Mouse (Mus musculus) forebrain, embryonic 12.5 days (tissue): Measurements from ENCODE around the gene Kri1. TPM values are rescaled to one million over a fixed set of nuclear protein-coding genes. Genes with fewer than 3 reads are reported as not detected.
"Not testable (repeated sequence)": the region's sequence is repeated elsewhere in the genome, so short reads cannot be mapped to it uniquely, and the experiment has no call there.

ENCODE experiments used
- ATAC-seq: fragments of 200-750 bp; cut with Nextera tagmentation; 2 replicates; pipeline ENCODE4 v1.8.0; 2017; ENCODE audit warnings: moderate TSS enrichment; ENCODE audit not compliant: low FRiP score
- H3K27ac ChIP-seq: fragments of 300-500 bp; sonication (generic); 2 replicates; pipeline ENCODE4 v1.5.1; 2016; ENCODE audit warnings: mild to moderate bottlenecking
- H3K27me3 ChIP-seq: fragments of 300-500 bp; sonication (generic); 2 replicates; pipeline ENCODE4 v1.6.1; 2016; ENCODE audit warnings: mild to moderate bottlenecking
- H3K36me3 ChIP-seq: fragments of 300-500 bp; sonication (generic); replicated peaks from 2 replicates; pipeline ENCODE4 v1.6.1; 2016; ENCODE audit warnings: mild to moderate bottlenecking
- H3K4me1 ChIP-seq: fragments of 300-500 bp; sonication (generic); 2 replicates; pipeline ENCODE4 v1.6.1; 2016
- H3K4me2 ChIP-seq: fragments of 300-500 bp; sonication (generic); 2 replicates; pipeline ENCODE4 v1.6.1; 2016; ENCODE audit warnings: mild to moderate bottlenecking, moderate library complexity
- H3K4me3 ChIP-seq: fragments of 300-500 bp; sonication (generic); replicated peaks from 2 replicates; pipeline ENCODE4 v1.5.1; 2016; ENCODE audit warnings: mild to moderate bottlenecking
- H3K9ac ChIP-seq: fragments of 300-500 bp; sonication (generic); 2 replicates; pipeline ENCODE4 v1.6.1; 2016; ENCODE audit warnings: mild to moderate bottlenecking
- H3K9me3 ChIP-seq: fragments of 300-500 bp; sonication (generic); 2 replicates; pipeline ENCODE4 v1.6.1; 2016
- WGBS: fragments of 180-500 bp; shearing (Covaris S2); methylation state at CpG from one replicate; pipeline ENCODE4 v1.1.7; 2016; 5-methylcytosine and 5-hydroxymethylcytosine counted together
- polyA plus RNA-seq: library from polyadenylated mRNA; unstranded; fragments of >200 nt; fragmentation: Nextera tagmentation; extraction: Ambion mirVana; gene quantifications from 2 replicates; pipeline ENCODE4 v1.2.1, GENCODE M21; 2016

Gene Kri1
- polyA plus RNA-seq, 1 experiment from 2014 or later, result 19.5 TPM

- H3K27me3 ChIP-seq, result no peaks in the 10 kb centered on the region
- peak overlapping the region; percentile 60 for H3K4me3 ChIP-seq
- H3K36me3 ChIP-seq, result peaks cover 29% of the 10 kb centered on the region
- WGBS, result 74% methylated on average over 3 of the region's 3 CpGs
- no peak for ATAC-seq
- no peaks in the 10 kb centered on the region for H3K9me3 ChIP-seq
- H3K4me1 ChIP-seq, result peaks cover 36% of the 10 kb centered on the region
- no peak overlapping the region for H3K27ac ChIP-seq
- H3K4me2 ChIP-seq, result peak overlapping the region; percentile 81
- peak overlapping the region; percentile 74 for H3K9ac ChIP-seq
These were observed 1.0 kb downstream of the Kri1 start for GRCm38 (mm10) chr9:21286753-21287152.

DNA sequence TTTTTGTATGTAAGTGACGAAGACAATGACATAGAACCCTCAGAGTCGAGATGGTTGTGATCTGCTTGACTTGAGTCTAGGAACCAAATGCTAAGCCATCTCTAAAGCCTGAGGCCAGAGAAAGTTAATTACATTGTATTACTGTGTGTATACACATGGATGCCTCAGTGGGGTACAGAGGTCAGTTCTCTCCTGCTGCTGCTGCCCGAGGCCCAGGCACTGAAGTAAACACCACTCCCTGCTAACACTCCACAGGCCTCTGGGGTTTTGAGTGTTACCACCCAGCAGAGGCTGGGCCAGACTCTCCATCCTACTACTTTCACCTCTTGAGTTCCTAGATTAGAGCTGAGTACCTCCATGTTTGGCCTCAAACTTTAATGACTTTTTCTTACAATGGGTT lies 3.8 kb downstream of the Kri1 start:
- H3K9ac ChIP-seq, result no peak overlapping the region
- no peak overlapping the region for H3K4me3 ChIP-seq
- ATAC-seq, result no peak
- peaks cover 21% of the 10 kb centered on the region for H3K4me1 ChIP-seq
- H3K4me2 ChIP-seq, result no peak overlapping the region
- no peaks in the 10 kb centered on the region for H3K9me3 ChIP-seq
- no peak overlapping the region for H3K27ac ChIP-seq
- no peaks in the 10 kb centered on the region for H3K27me3 ChIP-seq
- 90% methylated on average over 3 of the region's 3 CpGs for WGBS
- H3K36me3 ChIP-seq, result peaks cover 56% of the 10 kb centered on the region

- Histone ChIP-seq H3K4me1 (peaks cover 17% of the 10 kb centered on the region), H3K9ac (no peak overlapping the region), H3K36me3 (peaks cover 58% of the 10 kb centered on the region), H3K27me3 (no peaks in the 10 kb centered on the region), H3K9me3 (no peaks in the 10 kb centered on the region), H3K4me2 (no peak overlapping the region), H3K4me3 (no peak overlapping the region), H3K27ac (no peak overlapping the region)
- no peak for ATAC-seq
- WGBS, result 94% methylated on average over 5 of the region's 5 CpGs
These were observed 4.2 kb downstream of the Kri1 start for GRCm38 (mm10) chr9:21283591-21283990.

DNA sequence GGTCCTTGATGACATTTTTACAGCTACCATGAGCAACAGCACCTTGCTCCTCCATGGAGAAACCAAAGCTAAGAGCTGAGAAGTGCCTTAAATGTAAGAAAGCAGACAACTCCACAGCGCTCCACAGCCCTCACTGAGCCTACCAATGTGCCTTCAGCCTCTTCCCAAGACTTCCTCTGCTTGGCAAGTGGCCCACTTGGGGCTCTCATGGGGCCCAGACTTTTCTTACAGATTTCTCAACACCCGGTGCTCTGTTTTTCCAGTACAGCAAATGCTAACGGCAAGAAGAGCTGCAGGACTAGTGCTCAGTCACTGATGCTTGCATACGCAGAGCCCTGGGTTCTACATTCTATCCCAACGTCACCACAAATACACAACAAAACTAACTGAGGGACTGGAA lies 10.0 kb downstream of the Kri1 start:
- H3K4me2 ChIP-seq, result no peak overlapping the region
- no peak overlapping the region for H3K9ac ChIP-seq
- WGBS, result 95% methylated on average over 5 of the region's 5 CpGs
- H3K4me1 ChIP-seq, result no peaks in the 10 kb centered on the region
- ATAC-seq, result no peak
- peaks cover 88% of the 10 kb centered on the region for H3K36me3 ChIP-seq
- no peak overlapping the region for H3K4me3 ChIP-seq
- no peak overlapping the region for H3K27ac ChIP-seq
- H3K27me3 ChIP-seq, result no peaks in the 10 kb centered on the region
- H3K9me3 ChIP-seq, result no peaks in the 10 kb centered on the region

- Histone ChIP-seq H3K27ac (no peak overlapping the region), H3K4me2 (no peak overlapping the region), H3K4me3 (no peak overlapping the region), H3K36me3 (peaks cover 94% of the 10 kb centered on the region), H3K4me1 (no peaks in the 10 kb centered on the region), H3K9me3 (no peaks in the 10 kb centered on the region), H3K27me3 (no peaks in the 10 kb centered on the region), H3K9ac (no peak overlapping the region)
- no peak for ATAC-seq
- 93% methylated on average over 8 of the region's 8 CpGs for WGBS
These were observed 11.5 kb downstream of the Kri1 start for GRCm38 (mm10) chr9:21276307-21276706.

DNA sequence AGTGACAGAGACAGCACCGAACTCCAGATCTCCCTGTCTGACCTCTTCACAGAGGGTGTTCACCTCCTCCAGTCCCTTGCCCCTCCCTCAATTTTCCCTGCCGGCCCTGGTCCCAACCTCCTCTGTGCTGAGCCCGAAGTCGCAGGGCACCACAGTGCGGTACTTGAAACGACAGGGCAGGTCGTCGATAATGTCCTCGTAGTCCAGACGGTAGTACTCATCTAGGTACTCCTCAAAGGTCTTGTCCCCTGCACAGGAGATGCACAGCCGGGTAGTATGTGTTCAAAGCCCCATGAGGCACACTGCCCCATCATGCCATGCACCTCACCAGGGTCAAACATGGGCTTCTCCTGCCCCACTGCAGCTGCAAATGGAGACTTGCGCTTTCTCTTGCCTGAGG lies 12.0 kb downstream of the Kri1 start:
- Histone ChIP-seq H3K27ac (no peak overlapping the region), H3K27me3 (no peaks in the 10 kb centered on the region), H3K36me3 (peaks cover 94% of the 10 kb centered on the region), H3K4me3 (no peak overlapping the region), H3K4me1 (no peaks in the 10 kb centered on the region), H3K9me3 (no peaks in the 10 kb centered on the region), H3K4me2 (no peak overlapping the region), H3K9ac (no peak overlapping the region)
- ATAC-seq, result no peak
- WGBS, result 89% methylated on average over 12 of the region's 12 CpGs

DNA sequence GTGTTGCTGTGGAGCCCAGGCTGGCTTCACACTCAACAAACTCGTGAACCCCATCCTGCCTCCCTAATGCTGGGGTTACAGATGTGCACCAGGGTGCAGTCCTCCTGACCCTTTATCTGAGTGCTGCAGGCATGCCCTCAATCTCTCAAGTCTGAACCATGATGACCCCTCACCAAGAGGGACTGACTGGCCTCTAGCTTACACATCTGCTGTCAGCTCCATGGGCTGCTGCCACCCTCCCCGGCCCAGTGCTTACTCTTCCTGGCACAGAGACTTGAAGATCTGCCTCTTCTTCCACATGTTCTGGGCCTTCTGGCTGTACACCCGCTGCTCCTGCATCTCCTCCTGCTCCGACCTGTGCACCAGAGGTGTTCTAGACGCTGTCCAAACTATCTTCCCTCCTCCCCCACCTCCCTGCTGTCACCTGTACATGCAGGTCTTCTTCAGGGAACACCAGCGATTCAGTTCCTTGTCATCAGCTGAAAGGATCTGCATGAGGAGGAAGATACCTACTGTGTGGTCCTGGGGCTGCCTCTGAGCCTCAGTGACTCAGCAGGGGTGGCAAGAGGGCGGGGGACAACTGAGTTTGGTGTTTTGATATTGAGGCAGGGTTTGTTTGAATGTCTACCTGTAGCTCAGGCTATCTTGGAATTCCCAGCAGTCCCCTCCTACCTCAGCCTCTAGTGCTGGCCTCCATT lies 12.6 kb downstream of the Kri1 start:
- no peak for ATAC-seq
- Histone ChIP-seq H3K9me3 (no peaks in the 10 kb centered on the region), H3K9ac (no peak overlapping the region), H3K4me2 (no peak overlapping the region), H3K36me3 (peaks cover 95% of the 10 kb centered on the region), H3K27ac (no peak overlapping the region), H3K27me3 (no peaks in the 10 kb centered on the region), H3K4me3 (no peak overlapping the region), H3K4me1 (no peaks in the 10 kb centered on the region)
- WGBS, result 87% methylated on average over 7 of the region's 7 CpGs

GRCm38 (mm10) chr9:21274336-21274735 lies 13.4 kb downstream of the Kri1 start:
- WGBS, result 94% methylated on average over 3 of the region's 3 CpGs
- H3K9me3 ChIP-seq, result no peaks in the 10 kb centered on the region
- H3K27me3 ChIP-seq, result no peaks in the 10 kb centered on the region
- ATAC-seq, result no peak
- no peak overlapping the region for H3K9ac ChIP-seq
- no peaks in the 10 kb centered on the region for H3K4me1 ChIP-seq
- peaks cover 93% of the 10 kb centered on the region for H3K36me3 ChIP-seq
- no peak overlapping the region for H3K4me3 ChIP-seq
- H3K27ac ChIP-seq, result no peak overlapping the region
- no peak overlapping the region for H3K4me2 ChIP-seq

DNA sequence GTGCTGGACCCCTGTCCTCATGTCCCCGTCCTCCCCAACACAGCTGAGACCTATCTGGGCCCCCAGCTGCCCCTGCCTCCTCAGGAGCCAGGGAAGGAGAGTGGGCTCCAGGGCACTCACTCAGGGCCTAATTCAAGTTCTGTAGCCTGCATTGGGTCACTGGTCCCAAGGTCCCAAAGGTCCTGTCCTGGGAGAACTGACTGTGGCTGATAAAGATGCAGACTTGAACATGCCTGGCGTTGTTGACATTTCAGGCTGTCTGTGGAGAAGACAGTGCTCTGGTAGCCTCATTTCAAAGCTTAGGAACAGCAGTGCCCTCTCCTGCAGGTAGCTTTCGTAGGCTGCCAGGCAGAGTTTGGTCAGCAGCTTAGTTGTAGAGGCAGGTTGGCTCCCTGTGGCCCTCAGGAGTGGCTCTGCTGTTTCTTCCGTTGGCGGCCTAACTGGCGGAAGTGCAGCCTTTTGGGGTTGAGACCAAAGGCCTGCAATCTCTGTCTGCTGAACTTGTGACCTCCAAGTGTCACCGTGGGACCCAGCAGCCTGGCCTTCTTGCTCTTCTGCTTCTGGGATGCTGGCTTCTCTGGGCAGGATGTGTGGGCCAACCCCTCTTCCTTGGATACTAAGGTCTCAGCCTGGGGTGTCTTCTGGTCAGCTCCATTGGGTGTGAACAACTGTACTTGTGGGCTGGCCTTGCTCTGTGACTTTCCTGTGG lies 14.1 kb downstream of the Kri1 start:
- no peak overlapping the region for H3K9ac ChIP-seq
- no peak overlapping the region for H3K27ac ChIP-seq
- no peak overlapping the region for H3K4me3 ChIP-seq
- WGBS, result 83% methylated on average over 7 of the region's 7 CpGs
- no peak overlapping the region for H3K4me2 ChIP-seq
- ATAC-seq, result no peak
- H3K27me3 ChIP-seq, result no peaks in the 10 kb centered on the region
- no peaks in the 10 kb centered on the region for H3K4me1 ChIP-seq
- peaks cover 94% of the 10 kb centered on the region for H3K36me3 ChIP-seq
- H3K9me3 ChIP-seq, result no peaks in the 10 kb centered on the region

GRCm38 (mm10) chr9:21273094-21273493 lies 14.7 kb downstream of the Kri1 start:
- Histone ChIP-seq H3K4me3 (no peak overlapping the region), H3K27ac (no peak overlapping the region), H3K4me2 (no peak overlapping the region), H3K9ac (no peak overlapping the region), H3K9me3 (no peaks in the 10 kb centered on the region), H3K4me1 (no peaks in the 10 kb centered on the region), H3K36me3 (peaks cover 98% of the 10 kb centered on the region), H3K27me3 (no peaks in the 10 kb centered on the region)
- WGBS, result 90% methylated on average over 8 of the region's 8 CpGs
- ATAC-seq, result no peak

- Histone ChIP-seq H3K36me3 (peaks cover 96% of the 10 kb centered on the region), H3K9ac (no peak overlapping the region)
These were observed 15.4 kb downstream of the Kri1 start for GRCm38 (mm10) chr9:21272391-21272790.

GRCm38 (mm10) chr9:21269590-21269989 lies 18.2 kb downstream of the Kri1 start:
- not testable (repeated sequence) for H3K4me3 ChIP-seq
- 92% methylated on average over 5 of the region's 5 CpGs for WGBS

More at GRCm38 (mm10) chr9:21272391-21272790, 15.4 kb downstream of the Kri1 start:
- no peak for ATAC-seq
- H3K4me1 ChIP-seq, result no peaks in the 10 kb centered on the region
- no peak overlapping the region for H3K4me2 ChIP-seq
- 91% methylated on average over 9 of the region's 9 CpGs for WGBS
- no peaks in the 10 kb centered on the region for H3K27me3 ChIP-seq
- no peaks in the 10 kb centered on the region for H3K9me3 ChIP-seq
- H3K27ac ChIP-seq, result no peak overlapping the region
- no peak overlapping the region for H3K4me3 ChIP-seq

DNA sequence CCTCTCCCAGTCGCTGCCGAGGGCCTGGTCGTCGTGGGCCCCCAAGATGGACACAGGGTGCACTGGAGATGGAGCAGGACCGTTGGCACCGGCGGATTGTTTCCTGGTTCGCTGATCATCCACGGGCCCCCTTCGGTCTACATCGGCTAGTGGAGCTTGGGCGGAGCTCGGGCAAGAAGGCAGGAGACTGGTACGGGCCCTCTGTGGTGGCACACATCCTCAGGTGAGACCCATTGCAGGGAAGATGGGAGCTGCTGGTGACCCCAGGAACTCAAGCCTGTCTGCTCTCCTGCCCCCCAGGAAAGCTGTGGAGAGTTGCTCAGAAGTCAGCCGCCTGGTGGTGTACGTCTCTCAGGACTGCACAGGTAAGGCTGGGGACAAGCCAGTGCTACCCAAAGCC lies 19.5 kb downstream of the Kri1 start:
- no peaks in the 10 kb centered on the region for H3K9me3 ChIP-seq
- no peaks in the 10 kb centered on the region for H3K27me3 ChIP-seq
- H3K4me3 ChIP-seq, result no peak overlapping the region
- no peak overlapping the region for H3K4me2 ChIP-seq
- no peak overlapping the region for H3K9ac ChIP-seq
- peaks cover 65% of the 10 kb centered on the region for H3K36me3 ChIP-seq
- H3K27ac ChIP-seq, result no peak overlapping the region
- peaks cover 22% of the 10 kb centered on the region for H3K4me1 ChIP-seq
- WGBS, result 96% methylated on average over 16 of the region's 16 CpGs
- ATAC-seq, result no peak

More at GRCm38 (mm10) chr9:21269590-21269989, 18.2 kb downstream of the Kri1 start:
- not testable (repeated sequence) for H3K9me3 ChIP-seq, H3K27me3 ChIP-seq, H3K4me2 ChIP-seq, H3K27ac ChIP-seq, H3K9ac ChIP-seq, ATAC-seq
- H3K36me3 ChIP-seq, result peaks cover 78% of the 10 kb centered on the region
- H3K4me1 ChIP-seq, result peaks cover 19% of the 10 kb centered on the region
